Mouse (Mus musculus) embryonic facial prominence, embryonic 13.5 days (tissue): ENCODE measurements around the gene Slc30a7. TPM values are rescaled to one million over a fixed set of nuclear protein-coding genes. Genes with fewer than 3 reads are reported as not detected.

ENCODE experiments used
- ATAC-seq: fragments of 200-750 bp; cut with Nextera tagmentation; 2 replicates; pipeline ENCODE4 v1.8.0; 2017; ENCODE audit warnings: low read depth; ENCODE audit not compliant: insufficient number of reproducible peaks, insufficient read depth, low FRiP score, low TSS enrichment
- H3K27ac ChIP-seq: fragments of 300-500 bp; sonication (generic); 2 replicates; pipeline ENCODE4 v1.5.1; 2015; ENCODE audit warnings: moderate library complexity, mild to moderate bottlenecking, inconsistent platforms
- H3K27me3 ChIP-seq: fragments of 300-500 bp; sonication (generic); 2 replicates; pipeline ENCODE4 v1.6.1; 2015; ENCODE audit warnings: mild to moderate bottlenecking, inconsistent platforms
- H3K36me3 ChIP-seq: fragments of 300-500 bp; sonication (generic); 2 replicates; pipeline ENCODE4 v1.6.1; 2015; ENCODE audit warnings: mild to moderate bottlenecking, inconsistent platforms
- H3K4me1 ChIP-seq: fragments of 300-500 bp; sonication (generic); 2 replicates; pipeline ENCODE4 v1.6.1; 2015; ENCODE audit warnings: inconsistent platforms
- H3K4me2 ChIP-seq: fragments of 300-500 bp; sonication (generic); 2 replicates; pipeline ENCODE4 v1.6.1; 2015; ENCODE audit warnings: moderate library complexity, mild to moderate bottlenecking, inconsistent platforms
- H3K4me3 ChIP-seq: fragments of 300-500 bp; sonication (generic); 2 replicates; pipeline ENCODE4 v1.5.1; 2015; ENCODE audit warnings: mild to moderate bottlenecking, inconsistent platforms
- H3K9ac ChIP-seq: fragments of 300-500 bp; sonication (generic); 2 replicates; pipeline ENCODE4 v1.6.1; 2015; ENCODE audit warnings: mild to moderate bottlenecking, inconsistent platforms
- H3K9me3 ChIP-seq: fragments of 300-500 bp; sonication (generic); 2 replicates; pipeline ENCODE4 v1.6.1; 2016; ENCODE audit warnings: inconsistent platforms
- WGBS: fragments of 180-500 bp; shearing (Covaris S2); methylation state at CpG from one replicate; pipeline ENCODE4 v1.1.7; 2015; ENCODE audit warnings: mixed read lengths; 5-methylcytosine and 5-hydroxymethylcytosine counted together
- microRNA-seq: library from miRNA; unstranded; fragments of <30 nt; microRNA quantifications from one replicate; pipeline ENCODE4, GENCODE M21; 2016
- polyA plus RNA-seq: library from polyadenylated mRNA; unstranded; fragments of >200 nt; fragmentation: Nextera tagmentation; extraction: Ambion mirVana; gene quantifications from 2 replicates; pipeline ENCODE4 v1.2.1, GENCODE M21; 2015

Gene Slc30a7
- polyA plus RNA-seq, 1 experiment from 2014 or later, result 29.0 TPM

GRCm38 (mm10) chr3:115898354-115898948 lies 108.8 kb downstream of the Slc30a7 start:
- WGBS, result 81% methylated on average over 3 of the region's 3 CpGs
- H3K4me3 ChIP-seq, result no peak overlapping the region
- H3K4me2 ChIP-seq, result no peak overlapping the region
- no peaks in the 10 kb centered on the region for H3K27me3 ChIP-seq
- no peak overlapping the region for H3K27ac ChIP-seq
- H3K4me1 ChIP-seq, result no peaks in the 10 kb centered on the region
- H3K9ac ChIP-seq, result no peak overlapping the region
- no peak for ATAC-seq
- peaks cover 3% of the 10 kb centered on the region; the same call in 1 of the 2 replicates for H3K36me3 ChIP-seq
- no peaks in the 10 kb centered on the region for H3K9me3 ChIP-seq

GRCm38 (mm10) chr3:115893166-115893565 lies 114.0 kb downstream of the Slc30a7 start:
- Histone ChIP-seq H3K9ac (no peak overlapping the region), H3K4me1 (peaks cover 3% of the 10 kb centered on the region; the same call in 1 of the 2 replicates), H3K4me3 (no peak overlapping the region), H3K27me3 (no peaks in the 10 kb centered on the region), H3K27ac (no peak overlapping the region), H3K4me2 (no peak overlapping the region), H3K36me3 (peaks cover 3% of the 10 kb centered on the region; the same call in 1 of the 2 replicates), H3K9me3 (no peaks in the 10 kb centered on the region)
- no peak for ATAC-seq
- WGBS, result 92% methylated on average over 2 of the region's 2 CpGs

- Histone ChIP-seq H3K4me2 (no peak overlapping the region), H3K27me3 (no peaks in the 10 kb centered on the region), H3K36me3 (peaks cover 3% of the 10 kb centered on the region; the same call in 1 of the 2 replicates), H3K9ac (no peak overlapping the region), H3K4me1 (peaks cover 3% of the 10 kb centered on the region; the same call in 1 of the 2 replicates), H3K4me3 (no peak overlapping the region), H3K27ac (no peak overlapping the region), H3K9me3 (no peaks in the 10 kb centered on the region)
- no peak for ATAC-seq
- WGBS, result 86% methylated on average over 4 of the region's 4 CpGs
These were observed 114.9 kb downstream of the Slc30a7 start for GRCm38 (mm10) chr3:115892341-115892740.

Small RNA genes within 50 kb of the gene (microRNA-seq; reads per million reads assigned to microRNA genes)
- gene Mir669n, result not detected

Other genes with a start within 250 kb of the Slc30a7 start
- 29.2 and 29.9 TPM in 2 replicates for gene Dph5, start 119.6 kb downstream of the Slc30a7 start, polyA plus RNA-seq
- gene Extl2, start 56 bp upstream of the Slc30a7 start, polyA plus RNA-seq, result 18.0 and 20.7 TPM in 2 replicates
- gene Vcam1, start 122.3 kb upstream of the Slc30a7 start, polyA plus RNA-seq, result 36.2 and 42.8 TPM in 2 replicates
- 0.56 and 0.67 TPM in 2 replicates for gene Gpr88, start 246.1 kb upstream of the Slc30a7 start, polyA plus RNA-seq